Mouse (Mus musculus) testis, adult 2 months (tissue): ENCODE results near the gene Nifk.

Source experiments
- CTCF ChIP-seq: fragments of 200-500 bp; IDR thresholded peaks from 2 replicates; pipeline ENCODE4 v1.5.1; 2012; ENCODE audit warnings: low read depth, mild to moderate bottlenecking, inconsistent platforms, low read length, moderate library complexity; ENCODE audit not compliant: control insufficient read depth, insufficient read depth, insufficient replicate concordance
- POLR2A ChIP-seq: fragments of 200-500 bp; IDR thresholded peaks from 2 replicates; pipeline ENCODE4 v1.6.1; 2012; ENCODE audit warnings: low read depth, mild to moderate bottlenecking, inconsistent platforms, low read length, moderate library complexity; ENCODE audit not compliant: control insufficient read depth

DNA sequence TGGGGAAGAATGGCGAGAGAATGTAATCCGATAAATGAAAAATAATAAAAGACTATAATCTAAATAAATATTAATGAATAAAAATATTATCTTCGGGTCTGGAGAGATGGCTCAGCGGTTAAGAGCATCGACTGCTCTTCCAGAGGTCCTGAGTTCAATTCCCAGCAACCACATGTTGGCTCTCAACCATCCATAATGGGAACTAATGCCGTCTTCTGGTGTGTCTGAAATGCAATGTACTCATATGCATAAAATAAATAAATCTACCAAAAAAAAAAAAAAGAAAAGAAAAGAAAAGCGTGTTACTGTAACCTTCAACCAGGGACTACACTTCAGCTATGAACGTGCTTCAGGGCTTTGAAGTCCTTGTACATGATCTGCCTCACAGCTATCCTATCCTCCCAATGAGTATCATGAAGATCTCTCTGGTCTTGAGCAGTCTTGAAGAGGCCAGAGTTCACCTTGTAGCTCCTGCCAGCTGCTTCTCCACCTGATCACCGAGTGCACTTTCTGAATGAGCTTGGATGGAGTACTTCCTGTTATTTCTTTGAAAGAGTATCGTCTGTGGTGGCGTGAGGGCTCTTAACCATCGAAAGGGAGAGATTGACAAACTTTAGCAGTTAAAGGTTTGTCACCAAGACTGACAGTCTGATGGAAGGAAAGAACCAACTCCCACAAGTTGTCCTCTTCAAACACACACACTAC lies 9.9 kb upstream of the Nifk start, which contains the start of gene Tsn:
- TF ChIP-seq CTCF, result no peak
- TF ChIP-seq POLR2A, result no peak
